Mouse (Mus musculus): ENCODE measurements around the gene Gclc. TPM values are rescaled to one million over a fixed set of nuclear protein-coding genes. Genes with fewer than 3 reads are reported as not detected.

The Gclc gene
- total and polyA plus RNA-seq, 3 experiments, result 18.5 to 47.9 (median 46.2) TPM

- DNase-seq (ENCODE audit: low spot score) (no peak), ATAC-seq (ENCODE audit: extremely low read depth, insufficient number of reproducible peaks, low FRiP score, poor library complexity, severe bottlenecking) (no peak)
- 0 out of 2 replicates have a peak, but pooled peaks cover 6% of the 10 kb centered on the region for H3K9me3 ChIP-seq (replicated peaks)
- H3K4me1 ChIP-seq (ENCODE audit: insufficient read depth, low read depth, low read length), result peaks cover 6% of the 10 kb centered on the region; the same call in 1 of the 2 replicates
- H3K4me3 ChIP-seq (ENCODE audit: low read depth, low read length), result no peak overlapping the region
- no peak for TF ChIP-seq CTCF (IDR thresholded peaks at IDR 0.05; ENCODE audit: low read depth, low read length)
- TF ChIP-seq POLR2AphosphoS5 (IDR thresholded peaks at IDR 0.05; ENCODE audit: insufficient replicate concordance, low read depth, low read length), result no peak
- no peak for TF ChIP-seq GATA2 (IDR thresholded peaks at IDR 0.05; ENCODE audit: borderline replicate concordance, low read depth, low read length)
- no peaks in the 10 kb centered on the region for H3K27me3 ChIP-seq (ENCODE audit: insufficient read depth, low read length)
- H3K36me3 ChIP-seq (replicated peaks), result peaks cover 81% of the 10 kb centered on the region
These were observed 17.5 kb downstream of the Gclc start for GRCm38 (mm10) chr9:77771765-77772383.

- ATAC-seq (ENCODE audit: extremely low read depth, insufficient number of reproducible peaks, low FRiP score, poor library complexity, severe bottlenecking), result no peak
- Histone ChIP-seq H3K4me3 (ENCODE audit: low read depth, low read length) (no peak overlapping the region), H3K9me3 (replicated peaks) (no peaks in the 10 kb centered on the region), H3K36me3 (replicated peaks) (peaks cover 84% of the 10 kb centered on the region), H3K27me3 (ENCODE audit: insufficient read depth, low read length) (no peaks in the 10 kb centered on the region), H3K4me1 (ENCODE audit: insufficient read depth, low read depth, low read length) (peaks cover 6% of the 10 kb centered on the region; the same call in 1 of the 2 replicates)
- DNase-seq (ENCODE audit: low spot score), result no peak
- no peak for TF ChIP-seq POLR2AphosphoS5 (IDR thresholded peaks at IDR 0.05; ENCODE audit: insufficient replicate concordance, low read depth, low read length)
- no peak for TF ChIP-seq GATA1 (IDR thresholded peaks at IDR 0.05; ENCODE audit: borderline replicate concordance, low read length)
- TF ChIP-seq TAL1 (conservative IDR thresholded peaks at IDR 0.05; ENCODE audit: low read depth, low read length), result no peak
These were observed 22.6 kb downstream of the Gclc start for GRCm38 (mm10) chr9:77776720-77777515.

- Histone ChIP-seq H3K27me3 (ENCODE audit: insufficient read depth, low read length) (no peaks in the 10 kb centered on the region), H3K4me3 (ENCODE audit: low read depth, low read length) (no peak overlapping the region), H3K4me1 (ENCODE audit: insufficient read depth, low read depth, low read length) (peaks cover 5% of the 10 kb centered on the region; the same call in 1 of the 2 replicates), H3K9me3 (replicated peaks) (no peaks in the 10 kb centered on the region), H3K36me3 (replicated peaks) (peaks cover 88% of the 10 kb centered on the region)
- TF ChIP-seq CTCF (IDR thresholded peaks at IDR 0.05; ENCODE audit: low read depth, low read length) (no peak), GATA1 (IDR thresholded peaks at IDR 0.05; ENCODE audit: borderline replicate concordance, low read length) (no peak), TAL1 (conservative IDR thresholded peaks at IDR 0.05; ENCODE audit: low read depth, low read length) (no peak), POLR2AphosphoS5 (IDR thresholded peaks at IDR 0.05; ENCODE audit: insufficient replicate concordance, low read depth, low read length) (no peak), GATA2 (IDR thresholded peaks at IDR 0.05; ENCODE audit: borderline replicate concordance, low read depth, low read length) (no peak)
- no peak for ATAC-seq (ENCODE audit: extremely low read depth, insufficient number of reproducible peaks, low FRiP score, poor library complexity, severe bottlenecking)
- no peak for DNase-seq (ENCODE audit: low spot score)
These were observed 23.3 kb downstream of the Gclc start for GRCm38 (mm10) chr9:77777622-77778021.

GRCm38 (mm10) chr9:77779711-77780110 lies 25.4 kb downstream of the Gclc start:
- Histone ChIP-seq H3K4me3 (ENCODE audit: low read depth, low read length) (no peak overlapping the region), H3K36me3 (replicated peaks) (peaks cover 97% of the 10 kb centered on the region), H3K9me3 (replicated peaks) (no peaks in the 10 kb centered on the region), H3K27me3 (ENCODE audit: insufficient read depth, low read length) (no peaks in the 10 kb centered on the region), H3K4me1 (ENCODE audit: insufficient read depth, low read depth, low read length) (0 out of 2 replicates have a peak, but pooled peaks cover 3% of the 10 kb centered on the region)
- DNase-seq (ENCODE audit: low spot score), result no peak
- ATAC-seq (ENCODE audit: extremely low read depth, insufficient number of reproducible peaks, low FRiP score, poor library complexity, severe bottlenecking), result no peak
- no peak for TF ChIP-seq GATA1 (IDR thresholded peaks at IDR 0.05; ENCODE audit: borderline replicate concordance, low read length)
- TF ChIP-seq TAL1 (conservative IDR thresholded peaks at IDR 0.05; ENCODE audit: low read depth, low read length), result no peak
- no peak for TF ChIP-seq CTCF (IDR thresholded peaks at IDR 0.05; ENCODE audit: low read depth, low read length)
- no peak for TF ChIP-seq GATA2 (IDR thresholded peaks at IDR 0.05; ENCODE audit: borderline replicate concordance, low read depth, low read length)
- TF ChIP-seq POLR2AphosphoS5 (IDR thresholded peaks at IDR 0.05; ENCODE audit: insufficient replicate concordance, low read depth, low read length), result no peak

GRCm38 (mm10) chr9:77781453-77782163 lies 27.3 kb downstream of the Gclc start:
- Histone ChIP-seq H3K4me3 (ENCODE audit: low read depth, low read length) (no peak overlapping the region), H3K9me3 (replicated peaks) (no peaks in the 10 kb centered on the region), H3K27me3 (ENCODE audit: insufficient read depth, low read length) (no peaks in the 10 kb centered on the region), H3K36me3 (replicated peaks) (peaks cover 98% of the 10 kb centered on the region), H3K4me1 (ENCODE audit: insufficient read depth, low read depth, low read length) (no peaks in the 10 kb centered on the region)
- ATAC-seq (ENCODE audit: extremely low read depth, insufficient number of reproducible peaks, low FRiP score, poor library complexity, severe bottlenecking) (no peak), DNase-seq (ENCODE audit: low spot score) (no peak)
- TF ChIP-seq TAL1 (conservative IDR thresholded peaks at IDR 0.05; ENCODE audit: low read depth, low read length), result no peak

GRCm38 (mm10) chr9:77782201-77782600 lies 27.9 kb downstream of the Gclc start:
- Histone ChIP-seq H3K9me3 (replicated peaks) (no peaks in the 10 kb centered on the region), H3K36me3 (replicated peaks) (peaks cover 98% of the 10 kb centered on the region), H3K4me1 (ENCODE audit: insufficient read depth, low read depth, low read length) (no peaks in the 10 kb centered on the region), H3K27me3 (ENCODE audit: insufficient read depth, low read length) (no peaks in the 10 kb centered on the region), H3K4me3 (ENCODE audit: low read depth, low read length) (no peak overlapping the region)
- no peak for ATAC-seq (ENCODE audit: extremely low read depth, insufficient number of reproducible peaks, low FRiP score, poor library complexity, severe bottlenecking)
- TF ChIP-seq CTCF (IDR thresholded peaks at IDR 0.05; ENCODE audit: low read depth, low read length) (no peak), GATA1 (IDR thresholded peaks at IDR 0.05; ENCODE audit: borderline replicate concordance, low read length) (no peak), GATA2 (IDR thresholded peaks at IDR 0.05; ENCODE audit: borderline replicate concordance, low read depth, low read length) (no peak), POLR2AphosphoS5 (IDR thresholded peaks at IDR 0.05; ENCODE audit: insufficient replicate concordance, low read depth, low read length) (no peak), TAL1 (conservative IDR thresholded peaks at IDR 0.05; ENCODE audit: low read depth, low read length) (no peak)
- DNase-seq (ENCODE audit: low spot score), result no peak

All from G1E (cell line).